Mouse (Mus musculus): ENCODE results near the gene Sorbs1.

Sorbs1 gene

DNA sequence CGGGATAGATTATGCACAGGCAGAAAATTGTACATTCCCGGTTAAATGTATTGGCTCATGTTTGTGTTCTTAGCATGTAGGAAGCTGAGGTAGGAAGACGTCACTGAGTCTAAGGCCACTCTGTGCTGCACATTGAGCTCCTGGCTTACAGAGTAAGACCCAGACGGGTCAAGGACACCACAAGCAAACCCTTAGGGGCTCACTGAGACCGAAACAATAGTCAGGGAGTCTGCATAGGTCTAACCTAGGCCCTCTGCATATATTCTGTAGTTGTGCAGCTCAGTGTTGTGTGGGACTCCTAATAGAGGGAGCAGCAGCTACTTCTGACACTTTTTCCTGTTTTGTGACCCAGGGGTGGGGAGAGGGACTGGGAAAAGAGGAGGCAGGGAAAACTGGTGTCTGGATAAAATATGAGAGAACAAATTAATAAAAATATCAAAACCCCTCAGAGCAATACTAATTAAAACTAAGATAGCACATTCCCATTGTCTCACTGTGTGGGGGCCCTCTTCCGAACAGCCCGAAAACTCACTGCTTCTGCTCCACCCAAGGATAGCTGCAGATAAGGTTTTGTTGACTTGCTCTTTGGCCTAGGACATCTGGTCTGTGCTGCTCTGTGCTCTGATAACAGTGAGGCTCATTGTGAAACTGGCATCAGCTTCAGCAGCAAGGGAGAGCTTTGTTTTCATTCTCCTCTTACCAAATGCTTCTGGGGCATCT, 216.3 kb downstream of the Sorbs1 start:
- no peak for DNase-seq

- DNase-seq: peak; percentile 55
Measured at GRCm38 (mm10) chr19:40294231-40294630, 219.3 kb downstream of the Sorbs1 start.

DNA sequence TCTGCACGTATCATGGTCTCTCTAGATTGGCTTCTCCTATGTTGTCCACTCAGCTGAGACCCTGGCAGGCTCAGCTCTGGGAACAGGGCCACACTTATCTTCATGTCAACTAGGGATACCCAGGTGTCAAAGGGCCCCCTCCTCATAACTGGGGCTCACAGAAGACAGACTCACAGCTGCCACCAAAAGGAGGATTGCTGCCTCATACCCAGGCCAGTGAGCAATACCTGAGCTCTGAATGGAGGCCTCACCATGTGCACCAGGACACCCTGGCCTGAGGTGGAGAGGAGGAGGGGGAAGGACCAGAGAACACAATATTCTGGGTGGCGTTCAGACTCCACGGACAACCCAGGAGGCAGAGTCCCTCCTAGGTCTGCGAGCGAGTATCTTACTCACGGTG, 219.8 kb downstream of the Sorbs1 start:
- DNase-seq: no peak

GRCm38 (mm10) chr19:40290099-40290724, 223.4 kb downstream of the Sorbs1 start:
- no peak for DNase-seq

DNA sequence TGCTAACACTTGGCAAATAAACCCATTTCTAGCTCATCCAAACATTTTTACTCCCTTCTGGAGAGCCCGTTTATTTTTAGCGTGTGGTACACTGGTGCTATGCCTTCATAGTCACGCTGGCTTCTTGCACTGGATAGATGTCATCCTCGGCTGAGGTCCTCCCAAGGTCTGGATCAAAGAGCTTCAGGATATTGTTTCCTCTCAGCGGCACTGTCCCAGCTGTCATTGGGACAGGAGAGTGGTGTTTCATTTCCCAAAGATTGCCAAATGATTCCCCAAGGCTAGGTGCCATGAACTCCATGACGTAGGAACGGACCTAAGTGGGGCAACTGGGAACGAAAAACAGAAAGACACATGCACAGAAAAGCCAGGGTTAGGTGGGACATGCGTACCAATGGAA, 225.2 kb downstream of the Sorbs1 start:
- no peak for DNase-seq

- no peak for DNase-seq
Measured at GRCm38 (mm10) chr19:40284704-40285103, 228.9 kb downstream of the Sorbs1 start.

GRCm38 (mm10) chr19:40283415-40283814, 230.2 kb downstream of the Sorbs1 start:
- no peak for DNase-seq

DNA sequence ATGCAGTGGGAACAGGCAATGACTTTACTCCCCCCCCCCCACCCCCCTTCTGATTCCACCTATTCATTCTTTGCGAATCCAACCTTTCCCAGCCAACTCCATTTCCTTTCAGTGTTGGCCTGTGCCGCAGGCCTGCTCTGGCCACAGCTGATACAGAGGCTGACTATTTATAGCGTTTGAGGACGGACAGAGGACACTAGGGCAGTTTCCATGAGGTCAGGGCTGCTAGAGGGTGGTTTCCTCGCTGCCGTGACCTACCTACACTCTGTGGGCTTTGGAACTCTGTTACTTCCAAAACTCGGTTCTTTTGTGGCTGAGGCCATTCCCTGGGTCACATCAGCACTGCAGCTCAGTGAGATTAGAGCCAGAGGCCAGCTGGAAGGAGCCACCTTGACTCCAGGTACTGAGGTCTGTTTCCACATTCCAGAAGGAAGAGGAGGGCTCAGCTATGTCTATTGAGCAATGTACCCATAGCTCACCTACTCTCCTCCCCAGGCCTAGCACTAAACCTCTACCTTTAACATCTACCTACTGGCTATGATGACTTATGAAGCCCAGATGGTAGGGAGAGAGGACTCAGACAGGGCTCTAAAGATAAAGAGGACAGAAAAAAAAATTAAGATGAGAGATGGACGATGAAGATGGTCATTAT, 235.1 kb downstream of the Sorbs1 start:
- no peak for DNase-seq

- no peak for DNase-seq
Measured at GRCm38 (mm10) chr19:40277494-40277893, 236.1 kb downstream of the Sorbs1 start.

GRCm38 (mm10) chr19:40275401-40276188, 238.0 kb downstream of the Sorbs1 start:
- DNase-seq: no peak

GRCm38 (mm10) chr19:40272674-40273073, 240.9 kb downstream of the Sorbs1 start:
- no peak for DNase-seq

- no peak for DNase-seq
Measured at GRCm38 (mm10) chr19:40271308-40271892, 242.2 kb downstream of the Sorbs1 start, which contains the start of gene Pdlim1. Pdlim1 (minus strand) TSS chr19:40271842.

- no peak for DNase-seq
Measured at GRCm38 (mm10) chr19:40270351-40271307, 242.9 kb downstream of the Sorbs1 start.

GRCm38 (mm10) chr19:40269526-40269925, 244.1 kb downstream of the Sorbs1 start:
- DNase-seq: no peak

DNA sequence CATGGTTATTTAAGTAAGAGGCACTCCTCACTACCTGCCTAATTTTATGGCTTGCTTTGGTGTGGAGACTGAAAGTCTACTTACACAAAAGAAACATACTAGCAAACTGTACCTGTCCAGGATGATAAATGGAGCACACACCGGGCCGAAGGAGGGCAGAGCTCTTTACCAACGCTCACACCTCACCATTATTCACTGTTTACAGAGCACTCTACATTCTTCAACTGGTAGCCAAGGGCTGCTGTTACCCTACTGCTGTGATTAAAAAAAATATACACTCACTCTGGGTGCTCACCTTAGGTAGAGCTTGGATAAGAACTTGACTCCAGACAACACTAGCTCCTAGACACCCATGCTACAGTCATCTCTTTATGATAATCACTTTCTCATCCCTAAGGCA, 245.1 kb downstream of the Sorbs1 start:
- no peak for DNase-seq

- no peak for DNase-seq
Measured at GRCm38 (mm10) chr19:40267380-40267779, 246.2 kb downstream of the Sorbs1 start.

DNA sequence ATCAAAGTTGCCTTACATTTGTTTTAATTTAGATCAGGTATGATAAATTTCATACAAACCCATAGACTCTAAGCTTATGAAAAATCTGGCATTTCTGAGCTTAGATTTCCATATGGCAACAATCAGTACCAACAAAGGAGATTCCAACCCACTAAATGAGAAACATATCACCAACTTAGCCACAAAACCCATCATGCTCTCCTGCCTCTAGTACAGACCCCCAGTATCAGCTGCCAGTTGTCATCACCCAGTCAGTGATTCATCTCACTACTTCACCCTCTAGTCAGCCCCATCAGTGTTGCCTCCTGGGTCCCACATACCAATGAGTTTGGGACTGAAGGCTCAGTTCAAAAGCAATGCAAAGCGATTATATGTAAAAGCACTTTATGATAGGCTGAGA, 254.1 kb downstream of the Sorbs1 start:
- no peak for DNase-seq

- DNase-seq: no peak
Measured at GRCm38 (mm10) chr19:40257396-40257795, 256.2 kb downstream of the Sorbs1 start.

DNA sequence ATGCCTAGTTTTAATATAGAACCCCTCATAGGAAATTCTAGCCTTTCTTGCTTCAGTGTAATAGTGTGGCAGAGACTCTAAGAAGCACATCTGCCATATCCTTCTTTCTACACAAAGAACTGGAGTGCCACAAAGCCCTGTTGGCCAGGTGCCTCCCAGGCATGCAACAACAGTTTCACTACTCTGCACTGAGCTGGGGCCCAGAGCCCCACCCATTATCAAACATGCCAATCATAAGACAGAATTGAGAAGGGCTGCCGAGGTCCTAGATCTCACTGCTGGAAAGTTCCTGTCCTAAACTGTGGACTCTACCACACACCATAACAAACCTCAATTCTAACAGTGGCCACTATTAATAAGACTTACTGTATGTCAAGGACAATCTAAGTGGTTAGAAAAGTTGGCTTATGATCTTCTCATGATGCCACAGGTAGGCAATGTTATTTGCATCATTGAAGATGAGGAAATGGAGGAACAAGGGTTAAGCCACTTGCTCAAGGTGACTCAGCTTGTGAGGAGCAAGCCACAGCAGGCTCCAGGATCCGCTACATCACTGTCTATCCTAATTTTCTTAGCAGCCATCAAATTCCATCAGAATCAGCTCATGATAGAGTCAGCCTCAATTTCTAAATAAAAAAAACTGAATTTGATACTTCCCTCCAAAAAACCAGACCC, 257.1 kb downstream of the Sorbs1 start:
- no peak for DNase-seq

GRCm38 (mm10) chr19:40255561-40255960, 258.0 kb downstream of the Sorbs1 start:
- no peak for DNase-seq

- DNase-seq: no peak
Measured at GRCm38 (mm10) chr19:40254741-40255140, 258.8 kb downstream of the Sorbs1 start.

Data from cerebellum, adult 9-10 months (tissue).